Mouse (Mus musculus): ENCODE results near the gene Mkrn2os. TPM values are rescaled to one million over a fixed set of nuclear protein-coding genes. Genes with fewer than 3 reads are reported as not detected.

Gene Mkrn2os
- total RNA-seq, 1 experiment from 2014 or later: not detected

Other genes starting within 250 kb of the Mkrn2os start
- gene Pparg, start 231.6 kb downstream of the Mkrn2os start, total RNA-seq (2017): 61.9 to 76.0 TPM (median 69.3 TPM) in 3 replicates
- gene Tsen2, start 47.9 kb downstream of the Mkrn2os start, total RNA-seq (2017): 1.3 to 7.5 TPM (median 2.8 TPM) in 3 replicates
- gene Mkrn2, start 9.3 kb upstream of the Mkrn2os start, total RNA-seq (2017): 8.5 to 18.5 TPM (median 9.1 TPM) in 3 replicates
- 180 to 216 TPM (median 195 TPM) in 3 replicates for gene Raf1, start 84.1 kb upstream of the Mkrn2os start, total RNA-seq (2017)
- 3.1 to 13.5 TPM in 2 of 3 replicates, not detected in the other for gene Tmem40, start 169.8 kb upstream of the Mkrn2os start, total RNA-seq (2017)
- 0.10 to 0.53 TPM (median 0.19 TPM) in 3 replicates for gene Cand2, start 182.0 kb upstream of the Mkrn2os start, total RNA-seq (2017)
- gene Rpl32, start 216.2 kb upstream of the Mkrn2os start, total RNA-seq (2017): 1,916 to 2,189 TPM (median 2,052 TPM) in 3 replicates
- not detected in 3 replicates for gene Efcab12, start 245.8 kb upstream of the Mkrn2os start, total RNA-seq (2017)

Measured in monocyte, adult 5-6 weeks (primary cell).